Mouse (Mus musculus) kidney, adult 18-20 months (tissue): ENCODE results near the gene Chdh.

Source experiments
- DNase-seq: peaks from one replicate; pipeline ENCODE4 v3.0.0; 2021

Chdh gene

DNA sequence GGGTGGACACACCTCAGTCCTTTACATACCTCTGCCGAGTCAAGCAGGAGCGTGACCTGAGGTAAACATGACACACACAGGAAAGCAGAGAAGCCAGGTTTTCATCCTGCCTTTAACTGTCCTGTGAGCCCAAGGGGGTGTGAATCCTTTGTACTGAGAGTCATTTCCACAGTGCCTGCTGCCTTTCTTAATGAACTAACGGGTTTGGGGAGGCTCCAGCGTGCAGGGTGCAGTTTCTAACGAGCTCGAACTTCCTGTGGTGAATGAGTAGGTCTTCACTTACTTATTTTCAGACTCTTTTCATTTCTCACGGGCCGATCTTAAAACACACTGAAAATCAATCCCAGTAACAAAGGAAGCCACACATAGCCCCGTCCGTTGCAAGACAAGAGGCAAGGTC lies 5.7 kb downstream of the Chdh start:
- DNase-seq: no peak

DNA sequence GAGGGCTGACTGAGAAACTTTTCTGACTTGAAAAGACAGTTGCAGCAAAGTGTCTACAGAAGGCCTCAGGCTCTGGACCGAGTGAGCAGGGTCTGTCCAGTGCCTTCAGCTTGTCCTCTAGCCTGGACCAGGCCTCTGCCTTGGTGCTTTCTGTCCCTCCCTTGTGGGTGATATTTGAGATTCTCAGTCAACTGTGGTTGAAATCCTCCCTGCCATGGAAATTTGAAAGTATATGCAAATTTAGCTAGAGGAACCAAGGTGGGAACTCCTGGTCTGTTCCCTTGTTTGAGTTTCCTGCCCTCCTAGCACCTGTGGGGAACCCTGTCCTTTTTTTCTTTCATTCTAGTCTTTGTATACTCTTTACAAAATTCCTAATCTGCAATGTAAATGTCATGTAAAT lies 6.2 kb downstream of the Chdh start:
- DNase-seq: no peak

DNA sequence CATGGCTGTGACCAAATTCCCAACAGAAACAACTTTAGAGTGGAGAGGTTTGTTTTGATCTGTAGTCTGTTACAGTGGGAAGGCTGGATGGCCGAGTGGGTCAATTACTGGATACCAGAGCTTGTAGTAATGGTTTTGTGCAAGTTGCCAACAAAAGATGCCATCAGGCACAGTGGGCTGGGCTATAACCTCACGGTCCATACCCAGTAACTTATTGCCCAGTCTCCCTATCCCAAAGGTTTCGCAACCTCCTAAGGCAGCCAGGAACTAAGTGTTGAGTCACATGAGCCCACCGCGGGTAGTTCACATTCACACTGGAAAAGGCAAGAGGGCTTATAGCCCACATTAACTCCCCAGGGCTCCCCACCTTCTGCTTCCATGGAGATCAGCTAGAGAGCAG lies 7.8 kb downstream of the Chdh start:
- no peak for DNase-seq

DNA sequence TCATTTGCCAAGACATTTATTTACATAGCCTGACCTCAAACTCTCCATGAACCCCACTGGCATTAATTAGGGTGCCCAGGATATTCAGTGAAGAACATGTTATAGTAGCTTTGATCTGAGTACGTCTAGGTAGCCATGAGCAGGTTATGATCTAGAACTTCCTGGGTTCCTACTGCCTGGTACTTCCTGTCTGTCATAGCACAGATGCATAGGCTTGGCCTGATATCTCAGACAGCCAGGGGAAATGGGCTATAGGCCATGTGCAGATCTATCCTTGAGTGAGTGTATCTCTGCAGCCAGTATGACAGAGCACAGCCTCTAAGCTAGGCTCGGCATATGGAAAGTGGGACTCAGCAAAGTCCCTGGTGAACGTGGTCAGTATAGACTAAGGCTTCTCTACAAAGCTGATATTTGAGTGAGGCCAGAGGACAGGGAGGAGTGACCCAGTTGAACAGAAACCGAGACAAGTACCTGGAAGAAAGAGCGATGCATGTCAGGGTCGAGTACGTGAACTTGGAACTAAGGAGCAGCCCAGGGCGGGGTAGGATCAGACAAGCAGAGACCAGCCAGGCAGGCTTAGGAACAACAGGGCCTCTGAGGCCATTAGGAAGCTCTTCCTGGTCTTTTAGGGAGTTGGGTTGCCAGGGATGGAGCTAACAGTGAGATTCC lies 9.1 kb downstream of the Chdh start:
- no peak for DNase-seq

DNA sequence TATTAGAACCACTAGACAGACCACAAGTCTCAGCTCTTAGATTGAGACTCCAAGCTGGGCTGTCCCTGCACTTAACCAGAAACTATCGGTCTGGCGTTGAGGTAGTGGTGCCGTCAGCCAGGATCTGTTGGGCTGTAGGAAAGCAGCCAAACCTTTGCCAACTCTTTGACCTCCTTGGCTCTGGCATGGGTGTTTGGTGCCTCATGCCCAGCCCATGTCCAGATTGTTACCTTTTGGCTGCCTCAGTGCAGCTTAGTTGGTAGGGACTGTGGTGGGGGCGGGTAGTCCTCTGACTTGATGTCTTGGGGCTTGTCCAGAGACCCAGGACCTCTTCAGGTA lies 9.6 kb downstream of the Chdh start:
- peak; percentile 64 for DNase-seq

DNA sequence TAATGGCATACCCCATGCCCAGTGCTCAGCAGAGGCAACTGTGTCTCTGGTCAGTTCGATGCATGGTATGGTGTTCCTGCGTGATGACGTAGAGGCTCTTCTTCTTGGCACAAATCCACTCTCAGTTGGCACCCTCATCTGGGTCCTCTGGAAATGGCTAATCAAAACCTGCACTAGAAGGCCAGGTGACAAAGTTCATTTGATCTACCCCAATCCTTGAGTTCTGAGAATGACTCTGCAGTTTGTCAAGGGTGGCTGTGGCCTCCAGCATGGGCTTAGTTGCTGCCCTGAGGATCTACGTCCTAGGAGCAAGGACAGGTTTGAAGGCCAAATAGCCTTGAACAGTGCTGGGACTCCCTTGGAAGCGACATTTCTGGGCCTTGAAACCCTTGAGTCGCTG lies 10.0 kb downstream of the Chdh start:
- peak; percentile 50 for DNase-seq

DNA sequence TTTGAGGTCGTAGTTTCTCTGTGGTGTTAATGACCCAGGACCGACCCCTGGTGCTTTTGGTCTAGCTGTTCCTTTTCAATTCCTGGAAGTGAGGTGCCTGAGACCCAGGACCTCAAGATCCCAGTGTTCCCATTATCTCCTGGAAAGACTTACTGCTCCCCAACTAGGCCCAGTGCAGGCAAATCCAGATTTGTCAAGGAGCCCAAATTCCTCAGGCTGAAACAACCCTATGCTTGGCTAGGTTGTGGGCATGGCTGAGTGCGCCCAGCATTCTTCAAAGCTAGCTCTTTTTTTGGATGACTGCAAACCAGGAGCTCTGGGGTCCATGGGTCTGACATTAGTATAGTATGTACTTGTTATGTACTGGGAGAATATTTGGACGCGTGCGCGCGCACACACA lies 10.6 kb downstream of the Chdh start:
- peak; percentile 69 for DNase-seq

DNA sequence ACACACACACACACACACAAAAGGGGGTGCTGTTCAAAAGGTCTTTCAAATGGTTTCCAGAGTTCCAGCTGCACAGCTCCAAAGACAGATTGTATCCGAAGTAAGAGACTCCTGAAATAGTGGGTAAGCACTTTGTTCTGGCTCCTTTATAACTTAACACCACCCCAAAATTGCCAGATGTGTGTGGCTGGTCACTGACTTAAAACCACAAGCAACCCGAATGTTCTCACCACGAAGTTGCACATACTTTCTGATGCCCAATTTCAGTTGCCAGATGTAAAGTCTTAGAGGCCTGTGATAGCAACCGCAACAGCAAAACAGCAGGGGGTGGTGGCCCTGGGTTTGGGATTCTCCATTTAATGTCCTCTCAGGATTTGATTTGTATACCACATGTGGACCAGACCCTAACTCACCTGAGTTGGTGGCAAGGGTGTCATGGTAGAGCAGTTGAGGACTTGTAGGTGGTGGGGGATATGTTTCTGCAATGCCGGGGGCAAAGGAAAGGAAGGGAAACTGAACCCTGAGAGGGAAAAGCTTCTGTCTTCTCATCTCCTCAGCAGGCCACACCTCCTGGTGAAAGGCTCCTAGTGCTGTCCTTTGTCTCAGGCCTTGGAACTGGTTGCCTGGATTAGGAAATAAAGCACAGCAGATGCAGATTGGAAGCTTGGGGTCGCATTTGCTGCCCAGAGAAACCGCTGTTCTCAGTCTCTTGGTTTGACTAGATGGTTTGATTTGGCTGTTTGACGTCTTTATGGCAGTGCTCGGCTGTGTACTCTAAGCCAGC lies 11.2 kb downstream of the Chdh start:
- DNase-seq: no peak

DNA sequence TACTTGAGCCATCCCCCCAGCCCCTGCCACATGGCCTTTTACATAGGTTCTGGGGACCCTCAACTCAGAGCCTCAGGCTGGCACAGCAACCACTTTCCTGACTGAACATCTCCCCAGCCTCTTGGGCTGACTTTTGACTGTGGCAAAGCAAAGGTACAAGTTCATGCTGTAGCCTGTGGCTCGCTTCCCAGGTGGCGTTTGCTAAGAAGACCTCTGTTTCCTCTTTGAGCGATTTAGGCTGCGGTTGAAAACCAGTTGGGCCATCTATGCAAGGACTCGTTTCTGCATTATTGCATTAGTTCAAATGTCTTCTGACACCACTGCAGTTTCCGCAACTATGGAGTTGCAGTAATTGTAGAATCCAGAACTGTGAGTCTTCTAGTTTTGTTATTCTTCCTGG lies 13.6 kb downstream of the Chdh start:
- no peak for DNase-seq

DNA sequence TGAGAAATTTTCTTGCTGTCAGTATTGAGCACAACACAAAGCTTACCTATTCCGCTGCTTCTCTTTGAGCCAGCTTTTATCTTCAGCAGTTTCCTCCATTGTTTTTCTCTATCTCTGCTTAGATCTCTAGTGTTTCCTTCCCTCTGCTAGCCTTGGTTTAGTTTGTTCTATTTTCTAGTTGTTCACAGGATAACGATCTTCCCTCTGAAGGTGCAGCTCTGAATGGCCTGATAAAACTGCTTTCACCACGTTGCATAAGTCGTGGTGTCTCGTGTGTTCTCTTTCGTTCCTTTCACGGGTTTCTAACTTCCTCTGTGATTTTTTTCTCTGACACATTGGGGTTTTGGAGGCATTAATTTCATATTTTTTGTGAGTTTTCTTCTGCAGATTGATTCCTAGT lies 15.6 kb downstream of the Chdh start:
- no peak for DNase-seq

DNA sequence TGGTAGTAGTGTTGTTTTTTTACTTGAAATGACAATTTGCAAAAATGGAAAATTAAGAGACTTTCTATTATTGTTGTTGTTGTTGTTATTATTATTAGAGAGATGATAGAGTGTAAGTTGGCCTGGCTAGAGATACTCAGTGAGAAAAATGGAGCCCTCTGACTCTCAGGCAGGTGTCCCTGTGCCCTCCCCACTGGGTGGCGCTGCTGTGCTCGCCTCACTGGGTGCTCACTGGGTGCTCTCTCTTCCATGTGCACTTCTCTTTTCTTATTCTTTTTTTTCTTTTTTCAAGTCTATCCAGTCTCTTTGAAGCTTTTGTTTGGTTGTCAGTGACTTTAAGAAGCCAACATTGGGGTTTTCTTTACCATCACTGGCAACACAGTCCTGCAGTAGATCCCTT lies 18.6 kb downstream of the Chdh start:
- no peak for DNase-seq

DNA sequence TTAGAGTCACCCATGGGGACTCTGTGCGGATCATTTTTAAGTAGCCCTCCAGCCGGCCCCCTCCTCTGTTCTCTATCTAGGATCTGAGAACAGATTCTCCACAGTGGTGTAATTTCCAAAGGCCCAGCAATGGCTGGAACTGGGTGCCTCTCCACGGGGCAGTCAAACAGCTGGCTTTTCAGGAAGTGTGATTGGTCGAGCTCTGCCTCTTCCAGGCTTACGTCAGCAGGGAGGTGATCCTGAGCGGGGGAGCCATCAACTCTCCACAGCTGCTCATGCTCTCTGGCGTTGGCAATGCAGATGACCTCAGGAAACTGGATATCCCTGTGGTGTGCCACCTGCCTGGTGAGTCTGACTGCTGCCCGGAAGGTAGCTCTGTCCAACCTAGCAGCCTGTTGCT lies 24.6 kb downstream of the Chdh start:
- no peak for DNase-seq

DNA sequence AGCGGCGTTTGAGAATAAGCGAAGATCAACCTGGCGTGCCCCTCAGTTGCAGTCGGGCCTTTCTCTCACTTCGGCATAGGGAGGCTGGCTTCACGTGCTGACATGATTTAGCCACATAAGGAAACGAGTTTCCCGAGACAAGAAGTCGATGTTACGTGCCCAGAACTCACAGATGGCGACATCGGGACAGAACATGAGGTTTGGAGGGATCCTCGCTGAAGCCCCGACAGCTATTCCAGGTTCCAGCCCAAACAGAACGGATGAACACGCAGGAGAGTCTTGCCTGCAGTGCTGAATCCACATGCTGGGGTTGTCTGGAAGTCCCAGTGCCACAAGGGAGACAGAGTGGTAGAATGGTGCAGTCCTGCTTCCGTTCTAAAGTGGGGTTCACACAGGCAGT lies 29.6 kb downstream of the Chdh start:
- no peak for DNase-seq

DNA sequence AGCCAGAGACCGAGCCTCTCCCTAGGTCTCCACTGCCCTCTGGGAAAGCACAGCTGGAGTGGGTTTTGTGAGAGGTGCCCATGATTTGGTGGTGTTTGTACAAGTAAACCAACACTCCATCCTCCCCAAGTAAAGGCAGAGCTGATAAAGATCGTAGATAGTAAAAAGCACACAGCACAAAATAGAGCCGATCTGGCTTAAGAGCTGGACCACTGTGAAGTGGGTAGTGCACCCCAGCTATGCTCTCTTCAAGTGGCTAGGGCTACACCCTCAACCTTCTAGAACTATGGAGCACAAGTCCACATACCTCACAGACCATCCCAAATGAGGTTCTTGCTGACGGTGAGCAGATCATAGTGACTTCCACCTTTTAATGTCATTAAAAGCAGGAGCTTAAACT lies 30.6 kb downstream of the Chdh start:
- no peak for DNase-seq

DNA sequence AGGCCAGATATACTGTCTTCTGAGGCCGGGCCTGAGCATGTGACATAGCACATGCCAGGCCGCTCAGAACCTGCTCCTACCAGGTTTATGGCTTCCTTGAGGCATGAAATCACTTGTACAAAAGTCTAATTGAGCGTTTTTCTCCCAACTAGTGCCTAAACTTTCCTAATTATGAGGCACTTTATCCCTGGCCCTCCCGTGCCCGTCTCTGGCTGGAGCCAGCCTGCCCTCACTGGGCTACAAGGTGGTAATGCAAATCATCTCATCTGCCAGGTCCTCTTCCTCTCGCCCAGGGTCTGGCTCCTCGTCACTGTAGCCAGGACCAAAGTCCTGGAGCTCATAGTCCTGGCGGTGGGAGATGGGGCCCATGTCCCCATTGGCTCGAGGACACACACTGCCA lies 33.0 kb downstream of the Chdh start:
- no peak for DNase-seq

DNA sequence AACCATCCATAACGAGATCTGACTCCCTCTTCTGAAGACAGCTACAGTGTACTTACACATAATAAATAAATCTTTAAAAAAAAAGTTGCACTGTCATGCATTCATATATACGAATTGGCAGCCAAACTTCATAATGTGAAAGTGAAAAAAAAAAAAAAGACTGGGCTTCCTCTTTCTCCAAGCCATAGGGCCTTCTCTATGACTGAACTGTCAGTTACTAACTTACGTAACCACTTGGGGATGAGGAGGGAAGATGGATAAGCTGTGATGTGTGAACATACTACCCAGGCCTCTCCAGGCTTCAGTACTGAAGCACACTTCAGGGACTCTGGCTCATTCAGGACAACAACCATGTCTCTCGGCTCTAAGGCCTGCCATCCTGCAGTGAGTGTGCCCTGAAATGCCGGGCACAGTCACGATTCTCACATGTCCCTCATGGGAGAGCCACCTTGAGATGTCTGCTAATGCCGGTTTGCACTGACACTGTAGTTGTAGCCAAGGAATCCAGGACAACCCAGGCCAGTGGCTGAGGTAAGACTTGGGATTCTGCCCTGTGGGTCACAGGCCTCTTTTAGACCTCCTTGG lies 34.6 kb downstream of the Chdh start:
- no peak for DNase-seq

DNA sequence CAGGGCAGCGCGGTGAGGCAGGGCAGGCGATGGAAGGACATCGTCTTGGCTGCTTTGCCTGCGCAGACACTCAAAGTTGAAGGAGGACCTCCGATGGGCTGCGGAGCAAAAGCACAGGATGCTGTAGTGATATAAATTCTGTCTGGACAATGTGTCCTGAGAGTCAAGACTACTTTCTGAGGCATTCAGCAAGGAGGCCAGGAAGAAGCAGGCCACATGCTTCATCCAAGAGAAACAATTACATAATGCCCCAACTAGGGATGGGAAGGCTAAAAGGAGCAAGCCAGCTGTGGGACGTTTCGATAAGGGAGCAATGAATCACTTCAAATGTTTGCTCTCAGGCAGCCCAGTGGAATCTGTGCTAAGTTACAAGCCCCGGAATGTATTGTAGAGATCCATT lies 36.4 kb downstream of the Chdh start:
- DNase-seq: no peak

DNA sequence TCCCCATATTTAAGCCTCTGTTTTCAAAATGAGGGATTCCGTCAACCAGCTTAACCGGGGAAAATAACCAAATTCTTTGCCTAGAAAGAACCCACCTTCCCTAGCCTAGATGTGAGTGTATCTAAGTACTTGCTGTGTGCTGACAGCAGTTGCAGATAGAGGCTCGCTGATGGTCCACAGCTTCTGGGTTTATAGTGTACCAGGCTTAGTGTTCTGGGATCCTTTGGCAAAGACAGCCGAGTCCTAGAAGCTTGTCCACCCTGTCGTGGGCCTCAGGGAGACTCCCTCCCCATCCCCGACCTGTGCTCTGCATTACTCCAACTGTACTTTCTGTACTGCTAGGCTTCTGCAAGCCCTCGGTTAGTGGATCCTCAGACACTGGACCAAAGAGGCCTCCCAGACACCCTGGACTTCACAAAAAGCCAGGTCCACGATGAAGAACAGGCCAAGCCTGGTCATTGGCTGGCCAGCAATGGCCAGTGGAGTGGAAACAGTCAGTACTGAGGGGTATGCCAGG lies 36.9 kb downstream of the Chdh start:
- no peak for DNase-seq

DNA sequence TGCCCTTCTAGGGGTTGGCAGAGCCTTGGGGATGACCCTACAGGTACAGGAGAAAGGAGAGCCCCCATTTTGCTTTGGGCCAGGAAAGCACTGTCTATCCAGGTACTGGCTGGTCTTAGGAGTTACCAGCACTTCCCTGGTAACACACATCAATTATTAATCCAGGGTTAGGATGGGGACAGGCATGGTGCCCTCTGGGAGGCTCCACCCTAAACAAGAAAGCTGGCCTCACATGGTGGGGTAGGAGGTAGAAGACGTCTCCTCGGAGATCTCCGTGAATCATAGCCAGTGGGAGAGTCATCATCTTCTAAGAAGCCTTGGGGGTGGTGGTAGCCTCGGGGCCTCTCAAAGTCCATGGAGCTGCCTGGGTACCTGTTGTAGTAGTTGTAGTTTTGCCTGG lies 38.2 kb downstream of the Chdh start:
- peak; percentile 48 for DNase-seq

DNA sequence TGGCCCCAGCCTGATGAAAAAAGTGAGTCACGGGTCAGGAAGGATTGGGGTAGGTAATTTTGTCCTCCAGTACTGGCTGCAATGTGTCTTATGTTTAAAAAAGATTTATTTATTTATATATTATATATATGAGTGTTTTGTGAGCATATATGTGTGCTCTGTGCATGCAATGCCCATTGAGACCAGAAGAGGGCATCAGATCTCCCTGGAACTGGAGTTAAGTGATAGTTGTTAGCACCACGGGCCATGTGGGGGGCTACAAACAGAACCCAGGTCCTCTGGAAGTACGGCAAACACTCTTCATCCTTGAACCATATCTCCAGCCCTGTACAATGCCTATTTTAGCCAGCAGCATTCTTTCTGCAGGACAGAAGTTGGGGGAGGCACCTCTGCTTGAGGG lies 39.2 kb downstream of the Chdh start:
- no peak for DNase-seq

DNA sequence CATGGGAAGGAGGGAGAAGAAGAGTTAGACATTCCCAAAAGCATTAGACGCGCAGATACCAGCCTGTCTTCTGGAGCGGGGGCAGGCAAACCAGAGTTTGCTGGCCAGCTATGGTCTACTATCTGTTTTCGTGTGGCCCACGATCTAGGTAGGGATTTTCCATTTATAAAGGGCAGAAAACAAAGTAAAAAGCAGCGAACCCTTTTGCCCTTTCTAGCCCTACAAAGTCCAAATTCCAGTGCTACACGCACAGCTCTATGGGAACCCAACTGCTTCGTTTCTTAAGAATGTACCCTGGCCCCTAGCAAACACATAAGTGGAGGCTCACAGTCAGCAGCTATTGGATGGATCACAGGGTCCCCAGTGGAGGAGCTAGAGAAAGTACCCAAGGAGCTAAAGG lies 41.5 kb downstream of the Chdh start:
- DNase-seq: no peak

DNA sequence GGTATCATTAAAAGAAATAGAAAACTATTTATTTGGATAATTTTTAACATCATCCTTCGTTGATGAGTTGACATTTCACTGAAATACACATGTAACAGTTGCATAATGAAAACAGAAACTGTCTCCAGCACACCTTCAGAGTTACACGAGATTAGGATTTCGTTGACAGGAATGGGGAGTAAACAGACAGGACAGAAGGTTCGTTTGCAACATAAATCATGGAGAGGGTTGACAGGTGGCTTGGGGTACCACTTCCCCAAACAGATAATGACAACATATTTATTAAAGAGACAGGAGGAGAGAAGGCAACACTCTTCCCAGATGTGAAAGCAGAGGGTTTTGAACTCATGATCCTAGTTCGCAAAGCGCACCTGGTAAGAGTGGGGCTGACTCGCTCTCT lies 46.1 kb downstream of the Chdh start:
- no peak for DNase-seq

DNA sequence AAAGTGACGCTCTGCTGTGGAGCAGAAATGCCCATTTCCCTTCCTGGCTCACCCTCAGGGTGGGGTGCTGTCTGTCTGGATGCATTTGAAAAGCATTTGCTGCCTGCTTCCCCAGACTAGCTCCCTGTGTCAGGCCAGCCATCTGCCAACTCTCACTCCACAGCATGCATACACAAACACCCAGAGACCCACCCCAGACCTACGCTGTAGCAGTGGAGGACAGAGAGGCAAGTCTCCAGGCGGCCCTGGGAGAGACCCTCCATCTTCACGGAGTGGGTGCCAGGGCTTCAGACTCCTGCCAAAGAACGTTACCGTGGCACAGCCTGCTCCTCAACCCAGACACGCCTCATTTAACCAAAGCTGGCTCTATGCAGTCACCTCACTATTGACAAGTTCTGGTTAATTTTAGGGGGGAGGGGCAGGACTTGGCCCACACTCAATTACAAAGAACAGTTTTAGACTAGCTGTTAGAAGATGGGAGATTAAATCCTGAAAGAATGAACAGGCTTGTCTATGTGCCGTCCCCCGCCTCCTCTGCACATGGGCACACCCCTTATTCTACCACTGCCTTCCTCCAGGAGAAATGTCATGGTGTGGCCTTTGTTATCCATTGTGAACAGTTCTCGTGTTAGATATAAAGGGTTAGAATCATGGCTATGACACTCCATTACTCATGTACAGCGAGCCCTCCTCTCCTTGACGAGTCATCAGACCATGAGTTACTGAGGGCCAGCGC lies 47.4 kb downstream of the Chdh start:
- DNase-seq: no peak

DNA sequence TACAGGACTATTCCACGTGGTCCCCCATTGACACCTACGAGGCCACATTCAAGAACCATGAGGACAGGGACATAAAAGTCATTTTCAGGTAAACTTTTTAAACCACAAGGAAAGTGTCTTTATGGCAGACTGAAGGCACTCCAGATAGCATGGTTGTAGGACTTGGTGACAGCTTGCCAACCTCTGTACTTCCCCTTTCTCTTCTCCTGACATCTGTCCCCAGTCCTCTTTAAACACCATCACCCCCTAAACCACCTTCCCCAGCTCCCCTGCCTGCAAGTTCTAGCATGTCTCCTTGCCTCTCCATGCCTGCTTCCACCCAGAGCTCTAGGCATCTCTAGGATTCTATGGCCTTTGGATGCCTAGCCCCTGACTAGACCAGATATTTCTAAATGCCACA lies 56.0 kb downstream of the Chdh start:
- no peak for DNase-seq
